Mouse (Mus musculus) ES-E14 (cell line): ENCODE results near the gene 4930518I15Rik.

Experiments
- CHD2 ChIP-seq: IDR thresholded peaks from 2 replicates; pipeline ENCODE4 v1.6.1; 2014; ENCODE audit warnings: mild to moderate bottlenecking, low read depth, low read length, inconsistent platforms
- HCFC1 ChIP-seq: IDR thresholded peaks from 2 replicates; pipeline ENCODE4 v1.6.1; 2012; ENCODE audit warnings: low read length, inconsistent platforms, borderline replicate concordance; ENCODE audit not compliant: insufficient read depth
- MAFK ChIP-seq: IDR thresholded peaks from 2 replicates; pipeline ENCODE4 v1.6.1; 2014; ENCODE audit warnings: mild to moderate bottlenecking, low read depth, low read length, inconsistent platforms; ENCODE audit not compliant: insufficient read depth
- ZC3H11A ChIP-seq: IDR thresholded peaks from 2 replicates; pipeline ENCODE4 v1.6.1; 2012; ENCODE audit warnings: low read depth, mild to moderate bottlenecking, inconsistent platforms, low read length, borderline replicate concordance
- ZNF384 ChIP-seq: IDR thresholded peaks from 2 replicates; pipeline ENCODE4 v1.6.1; 2012; ENCODE audit warnings: low read depth, low read length, inconsistent platforms

GRCm38 (mm10) chr2:156869554-156869953 lies 11.8 kb upstream of the 4930518I15Rik start:
- TF ChIP-seq CHD2 (no peak), ZC3H11A (no peak), ZNF384 (no peak), MAFK (no peak), HCFC1 (no peak)
